Mouse (Mus musculus) thymus, adult 2 months (tissue): ENCODE results near the gene C2cd4a. TPM values are rescaled to one million over a fixed set of nuclear protein-coding genes. Genes with fewer than 3 reads are reported as not detected.
A peak's percentile ranks its signal among the peaks of the same experiment; 100 is the strongest.

Experiments
- DNase-seq: peaks from one replicate; pipeline ENCODE4 v3.0.0; 2021
- H3K27ac ChIP-seq: fragments of 200-500 bp; 2 replicates; pipeline ENCODE4 v1.5.1; 2012; ENCODE audit warnings: low read length, control low read depth; ENCODE audit not compliant: control insufficient read depth, insufficient read depth
- H3K27me3 ChIP-seq: fragments of 200-500 bp; 2 replicates; pipeline ENCODE4 v1.6.1; 2012; ENCODE audit warnings: mild to moderate bottlenecking, low read length, moderate library complexity, mixed read lengths; ENCODE audit not compliant: control insufficient read depth, insufficient read depth
- H3K36me3 ChIP-seq: fragments of 200-500 bp; 2 replicates; pipeline ENCODE4 v1.6.1; 2012; ENCODE audit warnings: mild to moderate bottlenecking, low read length, moderate library complexity; ENCODE audit not compliant: control insufficient read depth, insufficient read depth
- H3K4me1 ChIP-seq: fragments of 200-500 bp; replicated peaks from 2 replicates; pipeline ENCODE4 v1.6.1; 2012; ENCODE audit warnings: low read length; ENCODE audit not compliant: control insufficient read depth, insufficient read depth
- H3K4me3 ChIP-seq: fragments of 200-500 bp; 2 replicates; pipeline ENCODE4 v1.5.1; 2012; ENCODE audit warnings: mild to moderate bottlenecking, low read length, control low read depth, moderate library complexity; ENCODE audit not compliant: control insufficient read depth, insufficient read depth
- CTCF ChIP-seq: fragments of 200-500 bp; IDR thresholded peaks from 2 replicates; pipeline ENCODE4 v1.5.1; 2012; ENCODE audit warnings: mild to moderate bottlenecking, control low read depth, low read length, moderate library complexity, borderline replicate concordance; ENCODE audit not compliant: control insufficient read depth, poor library complexity, insufficient read depth; ENCODE audit errors: extremely low read depth
- POLR2A ChIP-seq: fragments of 200-500 bp; IDR thresholded peaks from 2 replicates; pipeline ENCODE4 v1.6.1; 2012; ENCODE audit warnings: mild to moderate bottlenecking, low read length, control low read depth, moderate library complexity; ENCODE audit not compliant: control insufficient read depth, poor library complexity, insufficient read depth; ENCODE audit errors: extremely low read depth
- WGBS: fragments of 180-500 bp; shearing (Covaris S2); methylation state at CpG from one replicate; pipeline ENCODE4 v1.1.7; 2018; 5-methylcytosine and 5-hydroxymethylcytosine counted together
- polyA plus RNA-seq: library from polyadenylated mRNA; depleted of rRNA; stranded (reverse); fragments of >200 nt; gene quantifications from 2 replicates; pipeline ENCODE4 v1.2.3, GENCODE M21; 2012; rRNA removed

The C2cd4a gene
- polyA plus RNA-seq, result 0.46 and 1.3 TPM in 2 replicates

DNA sequence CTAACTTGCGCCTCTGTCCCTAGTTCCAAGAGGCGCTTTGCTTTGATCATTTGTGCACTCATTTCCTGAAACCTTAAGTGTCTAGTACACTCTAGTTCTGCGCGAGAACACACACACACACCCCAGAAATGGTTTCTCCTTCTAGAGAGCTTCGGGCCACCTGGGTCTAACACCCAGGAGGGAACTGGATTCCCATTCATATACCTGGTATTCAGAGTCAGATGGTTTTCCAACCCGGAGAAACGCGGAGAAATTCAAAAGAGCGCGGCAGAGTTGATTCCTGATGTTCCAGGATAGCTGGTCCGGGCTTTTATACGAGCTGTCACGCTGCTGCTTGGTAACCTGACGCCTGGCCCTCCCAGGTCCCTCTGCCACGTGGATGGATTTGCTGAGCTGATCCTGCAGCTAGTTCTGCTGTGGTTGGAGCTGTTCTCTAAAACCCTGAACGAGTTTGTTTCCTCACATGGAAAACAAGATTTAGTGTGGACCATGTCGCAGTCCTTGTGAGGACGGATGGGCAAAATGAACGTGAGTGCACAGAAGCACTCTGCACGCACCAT lies at the start of gene C2cd4a:
C2cd4a (minus strand) TSS at position 285 of the 560 bp plus-strand sequence.
- no peak for DNase-seq
- Histone ChIP-seq H3K27me3 (no peaks in the 10 kb centered on the region; the same call in 1 of the 2 replicates), H3K4me3 (peak within 1 kb of the TSS; percentile 28), H3K36me3 (no peaks in the 10 kb centered on the region), H3K27ac (no peak within 1 kb of the TSS), H3K4me1 (no peaks in the 10 kb centered on the region; the same call in 1 of the 2 replicates)
- 9% methylated on average over 20 of the region's 20 CpGs for WGBS
- TF ChIP-seq POLR2A (no peak), CTCF (no peak)

DNA sequence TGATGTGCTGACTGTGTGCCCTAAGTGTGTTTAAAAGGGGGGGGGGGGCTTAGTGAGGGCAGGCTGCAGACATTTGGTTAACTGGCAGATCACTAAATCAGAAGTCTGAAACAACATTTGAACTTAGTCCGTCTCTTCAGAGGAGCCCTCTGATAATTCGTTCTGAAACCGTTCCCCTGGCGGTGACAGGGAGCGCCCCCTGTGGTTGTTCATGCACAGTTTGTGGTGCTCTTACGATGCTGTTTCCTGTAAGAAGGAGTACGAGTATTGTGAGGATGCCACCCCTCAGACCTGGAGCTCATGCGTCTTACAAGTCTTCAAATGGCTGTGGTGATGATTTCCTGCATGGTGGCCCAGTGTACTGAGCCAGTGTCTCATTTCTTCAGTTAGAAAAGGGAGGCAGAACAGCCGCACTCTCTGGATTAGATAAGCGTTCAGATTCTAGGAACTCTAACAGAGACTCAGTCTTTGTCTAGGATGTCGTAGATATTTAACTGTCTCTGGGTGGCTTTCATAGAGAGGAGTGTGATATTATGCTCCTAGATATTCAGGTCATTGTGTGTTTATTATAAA lies 46.2 kb upstream of the C2cd4a start:
- Histone ChIP-seq H3K4me3 (no peak overlapping the region), H3K27ac (no peak overlapping the region), H3K4me1 (no peaks in the 10 kb centered on the region), H3K27me3 (no peaks in the 10 kb centered on the region), H3K36me3 (peaks cover 26% of the 10 kb centered on the region)
- WGBS, result 94% methylated on average over 11 of the region's 11 CpGs
- TF ChIP-seq POLR2A (no peak), CTCF (no peak)
- no peak for DNase-seq

DNA sequence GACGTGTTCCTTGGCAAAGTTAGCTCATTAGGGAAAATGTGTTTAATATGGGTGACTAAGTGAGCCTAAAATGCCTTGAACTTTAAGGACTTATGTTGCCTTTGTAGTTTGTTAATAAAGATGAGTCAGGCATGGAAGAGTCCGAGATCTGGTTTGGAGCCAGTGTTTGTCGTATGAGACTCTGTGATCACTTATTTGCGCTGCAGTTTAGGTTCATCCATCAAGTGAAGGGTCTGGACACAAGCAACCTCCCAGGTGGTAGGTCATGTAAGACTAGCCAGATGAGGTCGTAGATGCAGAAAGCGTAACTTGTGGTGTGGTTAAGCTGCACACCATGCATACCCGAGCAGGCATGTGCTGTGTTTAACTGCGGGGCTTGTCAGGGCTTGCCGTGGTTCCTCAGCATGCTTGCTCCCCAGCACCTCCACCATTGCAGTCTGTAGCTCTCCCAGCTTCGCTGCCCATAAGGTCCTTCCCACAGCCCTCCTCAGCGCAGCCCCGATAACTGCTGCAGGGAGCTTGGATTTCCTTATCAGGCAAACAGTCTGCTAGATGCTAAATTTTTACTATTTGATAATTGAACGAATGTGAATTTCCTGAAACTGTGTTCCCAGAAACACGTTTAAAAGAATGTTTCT lies 45.1 kb upstream of the C2cd4a start:
- TF ChIP-seq POLR2A (no peak), CTCF (no peak)
- DNase-seq, result no peak
- Histone ChIP-seq H3K4me1 (no peaks in the 10 kb centered on the region), H3K36me3 (peaks cover 24% of the 10 kb centered on the region), H3K27ac (no peak overlapping the region), H3K4me3 (no peak overlapping the region), H3K27me3 (no peaks in the 10 kb centered on the region)
- 90% methylated on average over 14 of the region's 14 CpGs for WGBS

- TF ChIP-seq CTCF, result no peak
- TF ChIP-seq POLR2A, result no peak
- DNase-seq, result peak; percentile 33
- Histone ChIP-seq H3K27ac (no peak overlapping the region), H3K4me3 (no peak overlapping the region), H3K36me3 (peaks cover 13% of the 10 kb centered on the region), H3K4me1 (no peaks in the 10 kb centered on the region), H3K27me3 (no peaks in the 10 kb centered on the region)
- WGBS, result 68% methylated on average over 2 of the region's 2 CpGs
These were observed 43.2 kb upstream of the C2cd4a start for GRCm38 (mm10) chr9:67875337-67875736.

GRCm38 (mm10) chr9:67874522-67875222 lies 42.5 kb upstream of the C2cd4a start:
- peaks cover 10% of the 10 kb centered on the region; the same call in 1 of the 2 replicates for H3K36me3 ChIP-seq
- DNase-seq, result no peak
- TF ChIP-seq CTCF, result no peak
- TF ChIP-seq POLR2A, result no peak
- no peak overlapping the region for H3K4me3 ChIP-seq
- no peaks in the 10 kb centered on the region for H3K4me1 ChIP-seq
- H3K27ac ChIP-seq, result no peak overlapping the region
- 96% methylated on average over 7 of the region's 7 CpGs for WGBS
- no peaks in the 10 kb centered on the region for H3K27me3 ChIP-seq

DNA sequence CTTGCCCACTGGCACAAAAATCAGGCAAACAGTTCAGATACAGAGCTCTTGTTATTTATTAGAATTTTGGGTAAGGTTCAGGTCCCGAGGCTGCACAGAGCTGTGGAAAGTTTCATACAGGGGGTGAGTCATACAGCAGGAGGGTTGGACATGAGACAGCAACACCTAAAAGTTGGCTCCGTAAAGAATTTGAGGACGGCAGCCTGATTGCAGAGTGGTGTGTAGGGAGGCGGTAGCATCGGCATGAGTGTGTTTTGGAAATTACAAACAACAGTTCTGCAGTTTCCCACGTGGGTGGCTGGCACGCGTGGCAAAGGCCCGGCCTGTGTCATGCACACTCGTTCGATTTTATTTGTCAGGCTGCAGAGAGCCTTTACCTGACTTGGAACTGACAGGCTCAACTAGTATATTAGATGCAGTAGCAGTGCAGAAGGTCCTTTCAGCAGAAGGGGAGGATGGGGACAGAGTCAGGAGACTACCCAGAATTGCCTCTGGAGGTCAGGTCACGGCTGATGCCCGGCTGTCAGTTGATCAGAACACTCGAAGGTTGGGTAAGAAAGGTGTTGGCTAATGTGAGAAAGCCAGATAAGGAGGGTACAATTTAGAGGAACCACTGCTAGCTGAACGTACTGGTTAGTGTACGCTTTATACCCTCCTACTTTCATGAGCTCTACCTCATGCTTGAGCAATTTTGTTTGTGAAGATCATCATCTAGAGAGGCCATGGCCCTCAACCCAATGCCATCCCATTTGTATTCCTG lies 37.7 kb upstream of the C2cd4a start:
- DNase-seq, result no peak
- Histone ChIP-seq H3K27me3 (no peaks in the 10 kb centered on the region), H3K4me3 (no peak overlapping the region), H3K27ac (no peak overlapping the region), H3K36me3 (no peaks in the 10 kb centered on the region; the same call in 1 of the 2 replicates), H3K4me1 (no peaks in the 10 kb centered on the region)
- TF ChIP-seq POLR2A (no peak), CTCF (no peak)
- WGBS, result 94% methylated on average over 16 of the region's 16 CpGs

GRCm38 (mm10) chr9:67867411-67867810 lies 35.3 kb upstream of the C2cd4a start:
- Histone ChIP-seq H3K36me3 (no peaks in the 10 kb centered on the region; the same call in 1 of the 2 replicates), H3K4me1 (no peaks in the 10 kb centered on the region), H3K27me3 (no peaks in the 10 kb centered on the region), H3K27ac (no peak overlapping the region), H3K4me3 (no peak overlapping the region)
- DNase-seq, result no peak
- WGBS, result 95% methylated on average over 6 of the region's 6 CpGs
- no peak for TF ChIP-seq CTCF
- TF ChIP-seq POLR2A, result no peak
